ENCODE assay signal across 17 mouse cellular contexts in genomic region chr19:36150241-36151007, GRCm38 (mm10). TPM values are rescaled to one million over a fixed set of nuclear protein-coding genes. Genes with fewer than 3 reads are reported as not detected.
A peak's percentile ranks its signal among the peaks of the same experiment; 100 is the strongest.
DNase-seq lines count a peak whose midpoint lies in the region; ATAC-seq and TF ChIP-seq lines count a peak whose summit lies in the region.
"Had no signal": no experiment of that assay in that cellular context is flagged by ENCODE, and none has a peak within 500 bp of the region (broad histone marks: within the 10 kb centered on the region; RNA-seq: fewer than 3 reads in every experiment).

No protein-coding gene starts in this region.

- TF ChIP-seq EP300 in lung, postnatal 0 days (IDR thresholded peaks at IDR 0.05), result no peak

- H3K27ac ChIP-seq in forebrain, embryonic 16.5 days (ENCODE audit: low read length), result no peak overlapping the region
- H3K27ac ChIP-seq in forebrain, embryonic 12.5 days, result no peak overlapping the region
- H3K27ac ChIP-seq in lung, postnatal 0 days (ENCODE audit: low read length), result no peak overlapping the region
- no peak overlapping the region for H3K27ac ChIP-seq in layer of hippocampus, adult 2 months
- H3K27ac ChIP-seq: heart, embryonic 13.5 days; liver, embryonic 13.5 days had no signal

- TF ChIP-seq CTCF in lung, postnatal 0 days (IDR thresholded peaks at IDR 0.05), result no peak
- TF ChIP-seq CTCF in brain, embryonic 14.5 days (IDR thresholded peaks at IDR 0.05; ENCODE audit: borderline replicate concordance, extremely low read depth, insufficient read depth, insufficient read length), result no peak
- no peak for TF ChIP-seq CTCF in layer of hippocampus, adult 2 months (conservative IDR thresholded peaks at IDR 0.05)

- 74% methylated on average over 4 of the region's 4 CpGs for WGBS in forebrain, embryonic 16.5 days
- WGBS in forebrain, embryonic 12.5 days, result 71% methylated on average over 4 of the region's 4 CpGs
- WGBS in lung, postnatal 0 days, result 34% methylated on average over 4 of the region's 4 CpGs

- TF ChIP-seq POLR2A in brain, embryonic 14.5 days (IDR thresholded peaks at IDR 0.05; ENCODE audit: borderline replicate concordance, extremely low read depth, insufficient read depth, insufficient read length, poor library complexity, severe bottlenecking), result no peak

- ATAC-seq in forebrain, embryonic 16.5 days, result peak; percentile 62; the same call in 1 of the 2 replicates
- ATAC-seq in forebrain, embryonic 12.5 days (ENCODE audit: low FRiP score), result no peak
- peak; percentile 66 for ATAC-seq in lung, postnatal 0 days

- no peaks in the 10 kb centered on the region for H3K27me3 ChIP-seq in forebrain, embryonic 16.5 days (replicated peaks; ENCODE audit: control insufficient read depth, insufficient read depth, low read length)
- no peaks in the 10 kb centered on the region for H3K27me3 ChIP-seq in forebrain, embryonic 12.5 days
- no peaks in the 10 kb centered on the region for H3K27me3 ChIP-seq in lung, postnatal 0 days (replicated peaks; ENCODE audit: insufficient read depth, low read length)
- H3K27me3 ChIP-seq: heart, embryonic 13.5 days; liver, embryonic 13.5 days had no signal

- H3K36me3 ChIP-seq in forebrain, embryonic 16.5 days (ENCODE audit: control insufficient read depth, insufficient read depth), result no peaks in the 10 kb centered on the region
- no peaks in the 10 kb centered on the region for H3K36me3 ChIP-seq in forebrain, embryonic 12.5 days (replicated peaks)
- H3K36me3 ChIP-seq in lung, postnatal 0 days (ENCODE audit: insufficient read depth, low read length), result no peaks in the 10 kb centered on the region
- H3K36me3 ChIP-seq: heart, embryonic 13.5 days; liver, embryonic 13.5 days had no signal

- no peak overlapping the region for H3K4me2 ChIP-seq in forebrain, embryonic 16.5 days (ENCODE audit: low read length)
- H3K4me2 ChIP-seq in forebrain, embryonic 12.5 days, result no peak overlapping the region
- no peak overlapping the region for H3K4me2 ChIP-seq in lung, postnatal 0 days (replicated peaks; ENCODE audit: low read depth, low read length)
- H3K4me2 ChIP-seq: heart, embryonic 13.5 days; liver, embryonic 13.5 days had no signal

- H3K4me3 ChIP-seq in forebrain, embryonic 16.5 days (replicated peaks; ENCODE audit: low read length), result no peak overlapping the region
- no peak overlapping the region for H3K4me3 ChIP-seq in forebrain, embryonic 12.5 days (replicated peaks)
- H3K4me3 ChIP-seq in lung, postnatal 0 days (ENCODE audit: low read depth, low read length), result no peak overlapping the region
- H3K4me3 ChIP-seq in layer of hippocampus, adult 2 months, result no peak overlapping the region
- H3K4me3 ChIP-seq: erythroblast, embryonic 14.5 days; heart, embryonic 13.5 days; liver, embryonic 13.5 days had no signal

- peak; percentile 71 for DNase-seq in lung, postnatal 0 days (ENCODE audit: low spot score)
- DNase-seq in lung, postnatal 14 days, result no peak
- DNase-seq in brain, embryonic 14.5 days (ENCODE audit: low read depth), result peak; percentile 47
- peak; percentile 13 to 44 for DNase-seq in layer of hippocampus, adult 2 months (ENCODE audit: low spot score in 2 of 2)
- DNase-seq in urinary bladder, postnatal 36 days (ENCODE audit: low spot score in 2 of 2), result no peak
- no peak for DNase-seq in gastrocnemius, postnatal 25 days
- DNase-seq: adrenal gland, adult 2 months; embryo, embryonic 11 days; gastrocnemius, postnatal 14 days; liver, embryonic 13.5 days; thymus, postnatal 4 days had no signal

- no peaks in the 10 kb centered on the region for H3K4me1 ChIP-seq in forebrain, embryonic 16.5 days (replicated peaks; ENCODE audit: control insufficient read depth, insufficient read depth, low read length)
- H3K4me1 ChIP-seq in forebrain, embryonic 12.5 days, result no peaks in the 10 kb centered on the region
- no peaks in the 10 kb centered on the region for H3K4me1 ChIP-seq in lung, postnatal 0 days (ENCODE audit: insufficient read depth, low read depth, low read length)
- H3K4me1 ChIP-seq: heart, embryonic 13.5 days; liver, embryonic 13.5 days had no signal

- no peaks in the 10 kb centered on the region for H3K9me3 ChIP-seq in forebrain, embryonic 16.5 days (ENCODE audit: control insufficient read depth, low read length)
- no peaks in the 10 kb centered on the region for H3K9me3 ChIP-seq in forebrain, embryonic 12.5 days
- no peaks in the 10 kb centered on the region for H3K9me3 ChIP-seq in lung, postnatal 0 days (ENCODE audit: low read length)
- H3K9me3 ChIP-seq: heart, embryonic 13.5 days; liver, embryonic 13.5 days had no signal

- H3K9ac ChIP-seq in forebrain, embryonic 16.5 days (replicated peaks; ENCODE audit: low read depth, low read length), result no peak overlapping the region
- H3K9ac ChIP-seq in forebrain, embryonic 12.5 days, result no peak overlapping the region
- H3K9ac ChIP-seq in lung, postnatal 0 days (replicated peaks; ENCODE audit: low read depth), result no peak overlapping the region
- H3K9ac ChIP-seq: heart, embryonic 13.5 days; liver, embryonic 13.5 days had no signal

RNA-seq across cellular contexts. Expression of gene Ankrd1, which starts 30.5 kb away (rescaled TPM):
- not detected in 2 replicates for polyA plus RNA-seq in forebrain, embryonic 16.5 days (2015; fragmentation: Nextera tagmentation; extraction: Ambion mirVana)
- polyA plus RNA-seq in forebrain, embryonic 12.5 days (2016; fragmentation: Nextera tagmentation; extraction: Ambion mirVana), result 0.10 TPM in 1 of 2 replicates, not detected in the other
- polyA plus RNA-seq in lung, postnatal 0 days (2015; fragmentation: Nextera tagmentation; extraction: Ambion mirVana), result 2.2 and 7.4 TPM in 2 replicates
- 0.06 and 0.18 TPM in 2 replicates for polyA plus RNA-seq in brain, embryonic 14.5 days (2012; rRNA removed)
- not detected for total RNA-seq in layer of hippocampus, adult 2 months (2021)
- 10 to 100 TPM in 1 of 2 experiments, 1 to 10 TPM in 1; 9.7 to 18.5 TPM for total RNA-seq in gastrocnemius, postnatal 25 days (2021)
- total RNA-seq: adrenal gland, adult 2 months; layer of hippocampus, postnatal 14 days; megakaryocyte-erythroid progenitor cell, adult 5-6 weeks had no signal
- polyA plus RNA-seq: adrenal gland, adult 2 months; erythroblast, embryonic 14.5 days had no signal

Comparison
In these comparisons a context has a peak if more than half of its experiments do, and no peak if none do; other contexts are left out.
1. DNase-seq: peak in lung, postnatal 0 days (single experiment), brain, embryonic 14.5 days (single experiment) and layer of hippocampus, adult 2 months (2 of 2); none in lung, postnatal 14 days (single experiment), urinary bladder, postnatal 36 days (0 of 2) and gastrocnemius, postnatal 25 days (single experiment).